Mouse (Mus musculus): Measurements from ENCODE around the gene Tmem97.

- TF ChIP-seq POLR2A (IDR thresholded peaks at IDR 0.05; ENCODE audit: control insufficient read depth, low read depth, low read length), result no peak
- TF ChIP-seq CTCF (IDR thresholded peaks at IDR 0.05; ENCODE audit: control insufficient read depth, insufficient read depth, insufficient replicate concordance, low read depth, low read length), result no peak
Measured at GRCm38 (mm10) chr11:78586099-78586498, 35.5 kb upstream of the Tmem97 start.

All from testis, adult 2 months (tissue).